Mouse (Mus musculus) MEL (cell line): ENCODE measurements at regions not wholly inside any gene's neighbourhood (a gene's known extent, or its start where the extent isn't known, plus 50 kb on each side); places are given as distances from the start of the nearest gene placed in this dataset.

Experiments used
- DNase-seq: peaks from one replicate; pipeline ENCODE4 v3.0.0; 2011; ENCODE audit warnings: low read depth, low spot score
- H3K27ac ChIP-seq: 2 replicates; pipeline ENCODE4 v1.5.1; 2012; ENCODE audit warnings: low read depth, mild to moderate bottlenecking, control low read depth, low read length, moderate library complexity; ENCODE audit not compliant: control insufficient read depth
- H3K27me3 ChIP-seq, 2 experiments: fragments of 150-350 bp in 1 of 2; sonication (generic) in 1 of 2; 2 replicates each; pipeline ENCODE4 v1.6.1; 2012; ENCODE audit warnings: low read length in 2 of 2, mild to moderate bottlenecking in 2 of 2, improper control_type of control experiment in 1 of 2, moderate library complexity in 1 of 2; ENCODE audit not compliant: insufficient read depth in 2 of 2, control insufficient read depth in 1 of 2
- H3K36me3 ChIP-seq, 2 experiments: 2 replicates each; pipeline ENCODE4 v1.6.1; 2012 to 2014; ENCODE audit warnings: low read length in 2 of 2, improper control_type of control experiment in 1 of 2, inconsistent platforms in 1 of 2, mild to moderate bottlenecking in 1 of 2; ENCODE audit not compliant: insufficient read depth in 2 of 2, control insufficient read depth in 1 of 2
- H3K4me1 ChIP-seq, 2 experiments: fragments of 150-350 bp in 1 of 2; sonication (generic) in 1 of 2; 2 replicates each; pipeline ENCODE4 v1.6.1; 2012; ENCODE audit warnings: low read length in 2 of 2, improper control_type of control experiment in 1 of 2, mild to moderate bottlenecking in 1 of 2; ENCODE audit not compliant: insufficient read depth in 2 of 2, control insufficient read depth in 1 of 2
- H3K4me3 ChIP-seq, 2 experiments: fragments of 150-350 bp in 1 of 2; sonication (generic) in 1 of 2; 2 replicates each; pipeline ENCODE4 v1.5.1; 2012; ENCODE audit warnings: low read depth in 2 of 2, low read length in 2 of 2, mild to moderate bottlenecking in 2 of 2, moderate library complexity in 2 of 2, control low read depth in 1 of 2, improper control_type of control experiment in 1 of 2; ENCODE audit not compliant: control insufficient read depth in 1 of 2, insufficient read depth in 1 of 2
- H3K79me2 ChIP-seq: 2 replicates; pipeline ENCODE4 v1.6.1; 2012; ENCODE audit warnings: mild to moderate bottlenecking, low read length, moderate library complexity; ENCODE audit not compliant: control insufficient read depth, poor library complexity, insufficient read depth
- H3K9ac ChIP-seq: 2 replicates; pipeline ENCODE4 v1.6.1; 2012; ENCODE audit warnings: low read depth, mild to moderate bottlenecking, control low read depth, low read length, moderate library complexity; ENCODE audit not compliant: control insufficient read depth, poor library complexity, severe bottlenecking
- H3K9me3 ChIP-seq: fragments of 150-350 bp; sonication (generic); replicated peaks from 2 replicates; pipeline ENCODE4 v1.6.1; 2012; ENCODE audit warnings: mild to moderate bottlenecking, low read length, improper control_type of control experiment, moderate library complexity; ENCODE audit not compliant: insufficient read depth
- CHD1 ChIP-seq: IDR thresholded peaks from 2 replicates; pipeline ENCODE4 v1.6.1; 2012; ENCODE audit warnings: low read depth, mild to moderate bottlenecking, inconsistent platforms, low read length, improper control_type of control experiment
- E2F4 ChIP-seq: IDR thresholded peaks from 2 replicates; pipeline ENCODE4 v1.6.1; 2011; ENCODE audit warnings: low read depth, low read length, improper control_type of control experiment, borderline replicate concordance
- ELF1 ChIP-seq: IDR thresholded peaks from 2 replicates; pipeline ENCODE4 v1.6.1; 2014; ENCODE audit warnings: low read depth, mild to moderate bottlenecking, inconsistent platforms, low read length, improper control_type of control experiment, moderate library complexity
- GATA1 ChIP-seq: IDR thresholded peaks from 2 replicates; pipeline ENCODE4 v1.6.1; 2011; ENCODE audit warnings: low read depth, low read length, improper control_type of control experiment
- MAFK ChIP-seq: IDR thresholded peaks from 2 replicates; pipeline ENCODE4 v1.6.1; 2011; ENCODE audit warnings: low read depth, mild to moderate bottlenecking, low read length, improper control_type of control experiment, borderline replicate concordance
- MAZ ChIP-seq: IDR thresholded peaks from 2 replicates; pipeline ENCODE4 v1.6.1; 2012; ENCODE audit warnings: low read depth, mild to moderate bottlenecking, inconsistent platforms, low read length, improper control_type of control experiment
- MEF2A ChIP-seq: IDR thresholded peaks from 2 replicates; pipeline ENCODE4 v1.6.1; 2014; ENCODE audit warnings: low read depth, mild to moderate bottlenecking, inconsistent platforms, low read length, improper control_type of control experiment; ENCODE audit not compliant: poor library complexity, insufficient replicate concordance, severe bottlenecking; ENCODE audit errors: extremely low read depth
- MYC ChIP-seq: IDR thresholded peaks from 2 replicates; pipeline ENCODE4 v1.6.1; 2011; ENCODE audit warnings: low read depth, mild to moderate bottlenecking, low read length, improper control_type of control experiment, moderate library complexity
- POLR2A ChIP-seq, 2 experiments: IDR thresholded peaks; 2 replicates each; pipeline ENCODE4 v1.6.1; 2011 to 2012; ENCODE audit warnings: low read length in 2 of 2, mild to moderate bottlenecking in 2 of 2, control low read depth in 1 of 2, improper control_type of control experiment in 1 of 2, low read depth in 1 of 2, moderate library complexity in 1 of 2; ENCODE audit not compliant: control insufficient read depth in 1 of 2, insufficient read depth in 1 of 2, poor library complexity in 1 of 2
- RAD21 ChIP-seq: IDR thresholded peaks from 2 replicates; pipeline ENCODE4 v1.6.1; 2011; ENCODE audit warnings: mild to moderate bottlenecking, low read depth, low read length, improper control_type of control experiment
- RCOR1 ChIP-seq: IDR thresholded peaks from 2 replicates; pipeline ENCODE4 v1.6.1; 2012; ENCODE audit warnings: low read depth, mild to moderate bottlenecking, inconsistent platforms, low read length, improper control_type of control experiment
- SIN3A ChIP-seq: IDR thresholded peaks from 2 replicates; pipeline ENCODE4 v1.6.1; 2012; ENCODE audit warnings: low read length, improper control_type of control experiment, inconsistent platforms
- TAL1 ChIP-seq: IDR thresholded peaks from 2 replicates; pipeline ENCODE4 v1.6.1; 2012; ENCODE audit warnings: mild to moderate bottlenecking, inconsistent platforms, low read length, moderate library complexity, mixed read lengths
- TCF12 ChIP-seq: IDR thresholded peaks from 2 replicates; pipeline ENCODE4 v1.6.1; 2014; ENCODE audit warnings: low read depth, mild to moderate bottlenecking, inconsistent platforms, low read length, improper control_type of control experiment, moderate library complexity
- USF1 ChIP-seq: IDR thresholded peaks from 2 replicates; pipeline ENCODE4 v1.6.1; 2014; ENCODE audit warnings: low read depth, mild to moderate bottlenecking, inconsistent platforms, low read length, improper control_type of control experiment, moderate library complexity
- USF2 ChIP-seq, 2 experiments: IDR thresholded peaks; 2 replicates each; pipeline ENCODE4 v1.6.1; 2011 to 2012; ENCODE audit warnings: improper control_type of control experiment in 2 of 2, low read length in 2 of 2, borderline replicate concordance in 1 of 2, inconsistent platforms in 1 of 2, low read depth in 1 of 2, mild to moderate bottlenecking in 1 of 2; ENCODE audit not compliant: insufficient read depth in 1 of 2

DNA sequence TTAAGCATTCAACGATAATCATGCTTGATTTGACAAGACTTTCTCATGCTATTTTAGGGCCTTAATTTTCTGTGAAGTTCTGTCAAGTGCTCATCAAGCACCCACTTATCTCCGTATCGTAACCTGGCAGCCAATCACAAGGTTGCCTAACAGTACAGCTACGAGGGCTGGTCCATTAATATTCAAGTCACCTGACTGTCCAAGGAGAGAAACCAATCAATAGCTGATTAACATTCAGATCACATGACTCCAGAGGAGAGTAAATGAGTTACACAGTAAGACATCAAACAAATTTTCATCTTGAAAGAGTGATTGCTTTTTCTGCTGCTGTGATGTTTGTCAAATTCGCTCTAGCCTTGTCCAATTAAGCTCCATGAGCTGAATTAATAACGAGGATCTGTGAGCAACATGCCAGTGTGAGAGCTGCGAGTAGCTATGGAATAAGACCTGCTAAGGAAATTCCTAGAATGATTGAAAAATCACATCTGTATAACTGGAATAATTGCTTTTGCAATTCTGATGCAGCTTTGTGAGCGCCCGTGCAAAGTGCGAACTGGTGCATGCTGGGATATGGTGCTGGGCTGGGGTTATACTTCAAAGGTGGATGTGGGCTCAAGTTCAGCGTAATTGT lies 181.9 kb upstream of the Tle1 start:
- H3K9me3 ChIP-seq: no peaks in the 10 kb centered on the region

DNA sequence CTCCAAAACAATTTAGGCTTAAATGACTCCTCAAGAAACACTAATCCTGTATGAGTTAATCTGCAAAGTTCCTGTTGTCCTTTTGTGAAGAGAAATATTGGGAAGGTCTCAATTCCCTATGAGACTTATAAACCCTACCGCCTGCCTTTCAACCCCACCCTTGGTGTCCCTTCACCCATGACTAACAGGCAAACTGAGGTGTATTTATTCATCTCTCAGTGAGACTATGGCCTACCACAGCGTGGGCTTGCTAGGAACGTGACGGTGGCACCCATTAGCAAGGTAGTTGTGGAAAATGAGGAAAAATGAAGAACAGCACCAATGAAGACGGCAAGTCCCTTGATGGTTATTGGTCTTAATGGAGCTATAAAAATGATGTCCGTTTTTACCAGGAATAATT lies 181.0 kb upstream of the Tle1 start:
- no peaks in the 10 kb centered on the region for H3K4me1 ChIP-seq
- H3K9me3 ChIP-seq: no peaks in the 10 kb centered on the region
- no peak for DNase-seq
- H3K4me3 ChIP-seq: no peak overlapping the region
- no peak overlapping the region for H3K9ac ChIP-seq
- no peak overlapping the region for H3K27ac ChIP-seq
- H3K27me3 ChIP-seq: no peaks in the 10 kb centered on the region
- TF ChIP-seq CHD1 (no peak), TCF12 (no peak), ELF1 (no peak), MEF2A (no peak), USF1 (no peak), MAZ (no peak), GATA1 (no peak), POLR2A (IDR thresholded peaks at IDR 0.05; ENCODE audit: control insufficient read depth in 1 of 2, insufficient read depth in 1 of 2, low read depth in 1 of 2, low read length in 2 of 2, poor library complexity in 1 of 2) (no peak), MYC (no peak), USF2 (IDR thresholded peaks at IDR 0.05; ENCODE audit: borderline replicate concordance in 1 of 2, insufficient read depth in 1 of 2, low read depth in 1 of 2, low read length in 2 of 2) (no peak), E2F4 (no peak), RCOR1 (no peak)
- TF ChIP-seq, all 39 proteins: peak for 0
- no peaks in the 10 kb centered on the region for H3K36me3 ChIP-seq
- no peaks in the 10 kb centered on the region for H3K79me2 ChIP-seq

More for the DNA sequence above, 181.9 kb upstream of the Tle1 start:
- no peak for DNase-seq
- no peaks in the 10 kb centered on the region for H3K36me3 ChIP-seq
- H3K4me3 ChIP-seq: no peak overlapping the region
- TF ChIP-seq TCF12: no peak
- TF ChIP-seq SIN3A: no peak
- no peak for TF ChIP-seq TAL1
- no peak for TF ChIP-seq RAD21
- TF ChIP-seq MAFK: no peak
- TF ChIP-seq USF1: no peak
- H3K27me3 ChIP-seq: no peaks in the 10 kb centered on the region
- no peaks in the 10 kb centered on the region for H3K79me2 ChIP-seq
- no peaks in the 10 kb centered on the region for H3K4me1 ChIP-seq
- H3K9ac ChIP-seq: no peak overlapping the region
- no peak overlapping the region for H3K27ac ChIP-seq
